Mouse (Mus musculus): ENCODE data around the gene Treml2. TPM values are rescaled to one million over a fixed set of nuclear protein-coding genes. Genes with fewer than 3 reads are reported as not detected.
"Not testable (repeated sequence)": the region's sequence is repeated elsewhere in the genome, so short reads cannot be mapped to it uniquely, and the experiment has no call there.

Gene Treml2
- polyA plus RNA-seq, 1 experiment, result 0.25 TPM

GRCm38 (mm10) chr17:48340267-48340666, 41.0 kb downstream of the Treml2 start:
- 31% methylated on average over 1 of the region's 1 CpGs for WGBS

DNA sequence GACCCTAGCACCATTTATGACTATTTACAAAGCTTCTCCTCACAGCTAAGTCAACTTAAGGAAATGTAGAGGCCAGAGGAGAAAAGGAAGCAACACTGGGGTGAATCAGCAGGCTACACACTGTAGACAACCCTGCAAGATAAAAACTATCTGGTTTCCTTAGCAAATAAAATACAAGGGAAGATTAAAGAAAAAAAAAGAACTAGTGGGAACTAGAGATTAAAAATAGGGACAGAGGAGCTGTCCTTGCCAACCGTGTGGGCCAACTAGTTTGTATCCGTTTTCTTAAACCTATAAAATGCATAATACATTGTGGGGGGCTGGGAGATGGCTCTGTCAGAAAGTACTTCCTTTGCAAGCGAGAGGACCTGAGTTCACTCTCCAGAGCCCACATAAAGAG, 42.6 kb downstream of the Treml2 start:
- no peak overlapping the region for H3K27ac ChIP-seq (ENCODE audit: insufficient read depth, low read length)
- no peak overlapping the region for H3K4me3 ChIP-seq (replicated peaks; ENCODE audit: insufficient read depth, low read depth, low read length)
- DNase-seq, result no peak
- no peaks in the 10 kb centered on the region for H3K4me1 ChIP-seq (ENCODE audit: control insufficient read depth, insufficient read depth, low read length)
- 84% methylated on average over 3 of the region's 3 CpGs for WGBS
- H3K27me3 ChIP-seq (ENCODE audit: control insufficient read depth, insufficient read depth, low read length), result no peaks in the 10 kb centered on the region
- TF ChIP-seq POLR2A (IDR thresholded peaks at IDR 0.05; ENCODE audit: borderline replicate concordance, insufficient read depth, low read length), result no peak
- no peak for TF ChIP-seq CTCF (IDR thresholded peaks at IDR 0.05; ENCODE audit: borderline replicate concordance, insufficient read depth, low read depth, low read length)

More at GRCm38 (mm10) chr17:48340267-48340666, 41.0 kb downstream of the Treml2 start:
- TF ChIP-seq CTCF (IDR thresholded peaks at IDR 0.05; ENCODE audit: borderline replicate concordance, insufficient read depth, low read depth, low read length) (no peak), POLR2A (IDR thresholded peaks at IDR 0.05; ENCODE audit: borderline replicate concordance, insufficient read depth, low read length) (no peak)
- Histone ChIP-seq H3K27me3 (ENCODE audit: control insufficient read depth, insufficient read depth, low read length) (no peaks in the 10 kb centered on the region), H3K4me3 (replicated peaks; ENCODE audit: insufficient read depth, low read depth, low read length) (no peak overlapping the region), H3K4me1 (ENCODE audit: control insufficient read depth, insufficient read depth, low read length) (no peaks in the 10 kb centered on the region), H3K27ac (ENCODE audit: insufficient read depth, low read length) (no peak overlapping the region)
- DNase-seq, result no peak

DNA sequence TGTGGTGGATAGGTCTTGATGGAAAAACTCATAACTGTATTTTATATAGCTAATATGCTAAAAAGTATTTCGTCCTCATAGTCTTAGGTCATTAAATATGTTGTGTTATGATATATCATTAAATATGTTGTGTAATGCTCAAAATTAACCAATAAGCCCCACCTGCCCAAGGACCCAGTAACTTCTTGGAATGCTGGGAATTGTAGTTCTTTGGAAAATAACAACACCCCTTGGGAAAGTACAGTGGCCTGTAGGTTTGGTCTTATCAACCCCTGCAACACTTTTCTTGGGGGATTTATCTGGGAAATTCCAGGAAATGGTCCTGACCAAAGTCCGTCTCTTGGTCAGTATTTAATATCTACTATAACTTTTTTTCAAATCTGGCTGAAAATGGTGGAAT, 43.8 kb downstream of the Treml2 start:
- H3K4me1 ChIP-seq (ENCODE audit: control insufficient read depth, insufficient read depth, low read length), result no peaks in the 10 kb centered on the region
- no peak for TF ChIP-seq CTCF (IDR thresholded peaks at IDR 0.05; ENCODE audit: borderline replicate concordance, insufficient read depth, low read depth, low read length)
- no peak for TF ChIP-seq POLR2A (IDR thresholded peaks at IDR 0.05; ENCODE audit: borderline replicate concordance, insufficient read depth, low read length)
- H3K27ac ChIP-seq (ENCODE audit: insufficient read depth, low read length), result no peak overlapping the region
- H3K27me3 ChIP-seq (ENCODE audit: control insufficient read depth, insufficient read depth, low read length), result no peaks in the 10 kb centered on the region
- H3K4me3 ChIP-seq (replicated peaks; ENCODE audit: insufficient read depth, low read depth, low read length), result no peak overlapping the region
- DNase-seq, result no peak
- WGBS, result 91% methylated on average over 2 of the region's 2 CpGs

DNA sequence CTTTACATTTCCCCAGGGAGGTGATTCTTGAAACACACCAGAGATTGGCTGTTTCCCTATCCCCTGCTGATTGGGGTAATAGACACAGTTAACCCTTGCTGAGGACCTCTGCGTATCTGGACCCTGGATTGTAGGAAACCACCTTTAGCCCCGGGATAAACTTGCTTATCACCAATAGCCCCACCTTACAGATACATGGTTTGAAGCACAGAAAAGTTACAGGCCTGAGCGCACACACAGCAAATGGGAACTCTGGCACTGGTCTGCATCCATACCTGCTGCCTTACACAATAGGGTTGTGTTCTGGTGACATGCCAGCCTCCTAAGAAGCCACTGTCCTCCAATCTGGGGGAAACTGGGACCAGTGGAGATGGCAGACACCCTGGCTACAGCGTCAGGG, 46.5 kb downstream of the Treml2 start:
- Histone ChIP-seq H3K27ac (ENCODE audit: insufficient read depth, low read length) (no peak overlapping the region), H3K27me3 (ENCODE audit: control insufficient read depth, insufficient read depth, low read length) (no peaks in the 10 kb centered on the region), H3K4me1 (ENCODE audit: control insufficient read depth, insufficient read depth, low read length) (no peaks in the 10 kb centered on the region), H3K4me3 (replicated peaks; ENCODE audit: insufficient read depth, low read depth, low read length) (no peak overlapping the region)
- DNase-seq, result no peak
- WGBS, result 74% methylated on average over 4 of the region's 4 CpGs
- TF ChIP-seq POLR2A (IDR thresholded peaks at IDR 0.05; ENCODE audit: borderline replicate concordance, insufficient read depth, low read length) (no peak), CTCF (IDR thresholded peaks at IDR 0.05; ENCODE audit: borderline replicate concordance, insufficient read depth, low read depth, low read length) (no peak)

GRCm38 (mm10) chr17:48346231-48346630, 46.9 kb downstream of the Treml2 start, which contains the start of gene Trem2:
Gene Trem2 (plus strand): TSS chr17:48346401.
- WGBS, result 63% methylated on average over 5 of the region's 5 CpGs
- H3K4me1 ChIP-seq (ENCODE audit: control insufficient read depth, insufficient read depth, low read length), result no peaks in the 10 kb centered on the region
- H3K4me3 ChIP-seq (replicated peaks; ENCODE audit: insufficient read depth, low read depth, low read length), result no peak within 1 kb of the TSS
- H3K27ac ChIP-seq (ENCODE audit: insufficient read depth, low read length), result no peak within 1 kb of the TSS
- H3K27me3 ChIP-seq (ENCODE audit: control insufficient read depth, insufficient read depth, low read length), result no peaks in the 10 kb centered on the region
- DNase-seq, result no peak
- TF ChIP-seq POLR2A (IDR thresholded peaks at IDR 0.05; ENCODE audit: borderline replicate concordance, insufficient read depth, low read length) (no peak), CTCF (IDR thresholded peaks at IDR 0.05; ENCODE audit: borderline replicate concordance, insufficient read depth, low read depth, low read length) (no peak)

DNA sequence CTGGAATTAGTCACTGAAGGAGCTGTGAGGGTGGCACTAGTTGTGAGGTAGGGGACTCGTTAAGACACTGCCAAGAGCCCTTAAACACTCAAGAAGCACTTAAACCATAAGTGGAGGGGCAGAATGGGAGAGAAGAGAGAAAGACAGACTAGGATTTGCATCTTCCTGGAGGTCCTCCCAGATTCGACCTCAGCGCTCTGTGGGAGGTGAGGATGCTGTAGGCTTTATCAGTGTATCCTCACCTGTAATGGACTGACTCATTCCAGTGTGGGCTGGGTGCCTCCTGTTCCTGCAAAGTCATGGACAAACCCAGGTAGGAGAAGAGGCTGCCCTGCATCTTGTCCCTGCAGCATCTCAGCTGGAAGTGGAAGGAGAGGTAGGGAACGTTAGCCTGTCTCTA, 47.5 kb downstream of the Treml2 start:
- Histone ChIP-seq H3K27me3 (ENCODE audit: control insufficient read depth, insufficient read depth, low read length) (no peaks in the 10 kb centered on the region), H3K4me1 (ENCODE audit: control insufficient read depth, insufficient read depth, low read length) (no peaks in the 10 kb centered on the region), H3K4me3 (replicated peaks; ENCODE audit: insufficient read depth, low read depth, low read length) (no peak overlapping the region), H3K27ac (ENCODE audit: insufficient read depth, low read length) (no peak overlapping the region)
- TF ChIP-seq POLR2A (IDR thresholded peaks at IDR 0.05; ENCODE audit: borderline replicate concordance, insufficient read depth, low read length) (no peak), CTCF (IDR thresholded peaks at IDR 0.05; ENCODE audit: borderline replicate concordance, insufficient read depth, low read depth, low read length) (no peak)
- DNase-seq, result no peak
- 60% methylated on average over 4 of the region's 4 CpGs for WGBS

DNA sequence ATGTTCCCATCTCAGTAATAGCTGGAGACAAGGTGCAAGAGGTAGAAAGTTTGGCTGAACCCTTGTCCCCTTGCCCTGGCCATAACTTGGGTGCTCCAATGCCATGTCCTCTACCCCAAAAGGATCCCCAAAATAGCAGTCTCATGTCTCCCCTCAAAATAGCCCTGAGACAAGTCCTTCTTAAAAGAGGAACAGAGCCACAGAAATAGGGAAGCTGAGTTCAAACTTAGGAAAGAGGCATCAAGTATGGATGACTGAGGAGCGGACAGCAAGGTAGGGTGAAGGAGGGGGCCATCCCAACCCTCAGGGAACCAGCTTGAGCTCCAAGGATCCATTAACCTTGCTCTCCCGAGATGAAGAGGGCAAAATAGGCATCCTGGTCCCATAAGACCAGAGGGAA, 48.0 kb downstream of the Treml2 start:
- WGBS, result 82% methylated on average over 2 of the region's 2 CpGs
- Histone ChIP-seq H3K27ac (ENCODE audit: insufficient read depth, low read length) (no peak overlapping the region), H3K27me3 (ENCODE audit: control insufficient read depth, insufficient read depth, low read length) (no peaks in the 10 kb centered on the region), H3K4me3 (replicated peaks; ENCODE audit: insufficient read depth, low read depth, low read length) (no peak overlapping the region), H3K4me1 (ENCODE audit: control insufficient read depth, insufficient read depth, low read length) (no peaks in the 10 kb centered on the region)
- no peak for DNase-seq
- TF ChIP-seq POLR2A (IDR thresholded peaks at IDR 0.05; ENCODE audit: borderline replicate concordance, insufficient read depth, low read length), result no peak
- no peak for TF ChIP-seq CTCF (IDR thresholded peaks at IDR 0.05; ENCODE audit: borderline replicate concordance, insufficient read depth, low read depth, low read length)

GRCm38 (mm10) chr17:48350681-48351193, 51.4 kb downstream of the Treml2 start:
- TF ChIP-seq CTCF (IDR thresholded peaks at IDR 0.05; ENCODE audit: borderline replicate concordance, insufficient read depth, low read depth, low read length) (no peak), POLR2A (IDR thresholded peaks at IDR 0.05; ENCODE audit: borderline replicate concordance, insufficient read depth, low read length) (no peak)
- H3K27me3 ChIP-seq (ENCODE audit: control insufficient read depth, insufficient read depth, low read length), result no peaks in the 10 kb centered on the region
- no peaks in the 10 kb centered on the region for H3K4me1 ChIP-seq (ENCODE audit: control insufficient read depth, insufficient read depth, low read length)
- no peak overlapping the region for H3K27ac ChIP-seq (ENCODE audit: insufficient read depth, low read length)
- WGBS, result 78% methylated on average over 5 of the region's 5 CpGs
- no peak overlapping the region for H3K4me3 ChIP-seq (replicated peaks; ENCODE audit: insufficient read depth, low read depth, low read length)
- no peak for DNase-seq

DNA sequence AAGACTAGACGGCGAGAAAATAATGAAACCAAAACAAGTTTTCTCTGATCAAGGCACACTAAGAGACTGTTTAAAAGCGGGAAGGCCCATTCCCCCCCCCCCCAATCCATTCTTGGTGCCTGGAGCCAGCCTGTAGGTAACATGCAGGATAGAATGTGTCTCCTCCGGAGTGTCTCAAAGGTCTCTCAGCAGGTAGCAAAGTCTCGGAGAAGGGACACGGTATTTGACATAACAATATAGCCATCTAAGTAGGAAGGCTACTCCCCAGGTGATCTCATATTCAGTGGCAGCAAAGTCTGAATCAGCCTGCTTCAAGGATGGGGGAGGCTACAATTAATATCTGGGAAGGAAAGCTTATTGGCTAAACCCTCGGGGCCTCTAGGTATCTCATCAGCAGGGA, 53.7 kb downstream of the Treml2 start:
- not testable (repeated sequence) for H3K4me3 ChIP-seq (replicated peaks; ENCODE audit: insufficient read depth, low read depth, low read length); H3K27ac ChIP-seq (ENCODE audit: insufficient read depth, low read length); DNase-seq; H3K4me1 ChIP-seq (ENCODE audit: control insufficient read depth, insufficient read depth, low read length); H3K27me3 ChIP-seq (ENCODE audit: control insufficient read depth, insufficient read depth, low read length)
- 44% methylated on average over 7 of the region's 7 CpGs for WGBS
